Mouse (Mus musculus): ENCODE data around the gene Ell3. TPM values are rescaled to one million over a fixed set of nuclear protein-coding genes. Genes with fewer than 3 reads are reported as not detected.

The Ell3 gene
- polyA plus RNA-seq, 1 experiment from 2014 or later, result 2.7 TPM

GRCm38 (mm10) chr2:121443068-121443349 lies 1.1 kb downstream of the Ell3 start:
- ATAC-seq (replicated peaks; ENCODE audit: low FRiP score) (no peak), DNase-seq (ENCODE audit: low spot score) (no peak)
- H3K4me2 ChIP-seq (ENCODE audit: low read depth, low read length, severe bottlenecking), result peak overlapping the region; percentile 77; the same call in 1 of the 2 replicates
- H3K4me3 ChIP-seq (ENCODE audit: low read depth, low read length), result peak overlapping the region; percentile 32; the same call in 1 of the 2 replicates
- no peak overlapping the region for H3K27ac ChIP-seq (ENCODE audit: low read depth, low read length)
- no peak overlapping the region; the same call in 1 of the 2 replicates for H3K9ac ChIP-seq (ENCODE audit: low read length)
- 17% methylated on average over 8 of the region's 8 CpGs for WGBS
- H3K9me3 ChIP-seq (ENCODE audit: control insufficient read depth, low read length), result no peaks in the 10 kb centered on the region
- H3K27me3 ChIP-seq (ENCODE audit: control insufficient read depth, insufficient read depth, low read length), result peaks cover 9% of the 10 kb centered on the region
- H3K4me1 ChIP-seq (replicated peaks; ENCODE audit: control insufficient read depth, insufficient read depth, low read length), result peaks cover 15% of the 10 kb centered on the region
- peaks cover 3% of the 10 kb centered on the region; the same call in 1 of the 2 replicates for H3K36me3 ChIP-seq (ENCODE audit: control insufficient read depth, insufficient read depth, low read length)

GRCm38 (mm10) chr2:121442259-121443067 lies 1.6 kb downstream of the Ell3 start:
- WGBS, result 2% methylated on average over 30 of the region's 30 CpGs
- H3K9ac ChIP-seq (ENCODE audit: low read length), result peak overlapping the region; percentile 27
- peak overlapping the region; percentile 32 for H3K4me3 ChIP-seq (ENCODE audit: low read depth, low read length)
- H3K4me2 ChIP-seq (ENCODE audit: low read depth, low read length, severe bottlenecking), result peak overlapping the region; percentile 77
- no peaks in the 10 kb centered on the region for H3K9me3 ChIP-seq (ENCODE audit: control insufficient read depth, low read length)
- peaks cover 9% of the 10 kb centered on the region for H3K27me3 ChIP-seq (ENCODE audit: control insufficient read depth, insufficient read depth, low read length)
- no peak overlapping the region for H3K27ac ChIP-seq (ENCODE audit: low read depth, low read length)
- peaks cover 15% of the 10 kb centered on the region for H3K4me1 ChIP-seq (replicated peaks; ENCODE audit: control insufficient read depth, insufficient read depth, low read length)
- peaks cover 3% of the 10 kb centered on the region; the same call in 1 of the 2 replicates for H3K36me3 ChIP-seq (ENCODE audit: control insufficient read depth, insufficient read depth, low read length)
- DNase-seq (ENCODE audit: low spot score), result peak; percentile 79
- peak; percentile 78 for ATAC-seq (replicated peaks; ENCODE audit: low FRiP score)

GRCm38 (mm10) chr2:121441800-121442199 lies 2.3 kb downstream of the Ell3 start:
- DNase-seq (ENCODE audit: low spot score), result no peak
- no peak overlapping the region; the same call in 1 of the 2 replicates for H3K9ac ChIP-seq (ENCODE audit: low read length)
- no peaks in the 10 kb centered on the region for H3K9me3 ChIP-seq (ENCODE audit: control insufficient read depth, low read length)
- 8% methylated on average over 11 of the region's 11 CpGs for WGBS
- H3K4me3 ChIP-seq (ENCODE audit: low read depth, low read length), result peak overlapping the region; percentile 32
- no peak overlapping the region for H3K27ac ChIP-seq (ENCODE audit: low read depth, low read length)
- peaks cover 15% of the 10 kb centered on the region for H3K4me1 ChIP-seq (replicated peaks; ENCODE audit: control insufficient read depth, insufficient read depth, low read length)
- peaks cover 9% of the 10 kb centered on the region for H3K27me3 ChIP-seq (ENCODE audit: control insufficient read depth, insufficient read depth, low read length)
- ATAC-seq (replicated peaks; ENCODE audit: low FRiP score), result 0 out of 2 replicates have a peak, but pooled peaks have one; percentile 6
- H3K36me3 ChIP-seq (ENCODE audit: control insufficient read depth, insufficient read depth, low read length), result peaks cover 3% of the 10 kb centered on the region; the same call in 1 of the 2 replicates
- peak overlapping the region; percentile 77 for H3K4me2 ChIP-seq (ENCODE audit: low read depth, low read length, severe bottlenecking)

- peaks cover 15% of the 10 kb centered on the region for H3K4me1 ChIP-seq (replicated peaks; ENCODE audit: control insufficient read depth, insufficient read depth, low read length)
- DNase-seq (ENCODE audit: low spot score) (no peak), ATAC-seq (replicated peaks; ENCODE audit: low FRiP score) (no peak)
- H3K9ac ChIP-seq (ENCODE audit: low read length), result no peak overlapping the region
- no peak overlapping the region for H3K27ac ChIP-seq (ENCODE audit: low read depth, low read length)
- 59% methylated on average over 5 of the region's 5 CpGs for whole genome bisulfite sequencing
- H3K4me2 ChIP-seq (ENCODE audit: low read depth, low read length, severe bottlenecking), result no peak overlapping the region
- H3K9me3 ChIP-seq (ENCODE audit: control insufficient read depth, low read length), result no peaks in the 10 kb centered on the region
- H3K4me3 ChIP-seq (ENCODE audit: low read depth, low read length), result no peak overlapping the region
- H3K36me3 ChIP-seq (ENCODE audit: control insufficient read depth, insufficient read depth, low read length), result peaks cover 3% of the 10 kb centered on the region; the same call in 1 of the 2 replicates
- peaks cover 9% of the 10 kb centered on the region for H3K27me3 ChIP-seq (ENCODE audit: control insufficient read depth, insufficient read depth, low read length)
Measured at GRCm38 (mm10) chr2:121440834-121441605, 3.1 kb downstream of the Ell3 start.

DNA sequence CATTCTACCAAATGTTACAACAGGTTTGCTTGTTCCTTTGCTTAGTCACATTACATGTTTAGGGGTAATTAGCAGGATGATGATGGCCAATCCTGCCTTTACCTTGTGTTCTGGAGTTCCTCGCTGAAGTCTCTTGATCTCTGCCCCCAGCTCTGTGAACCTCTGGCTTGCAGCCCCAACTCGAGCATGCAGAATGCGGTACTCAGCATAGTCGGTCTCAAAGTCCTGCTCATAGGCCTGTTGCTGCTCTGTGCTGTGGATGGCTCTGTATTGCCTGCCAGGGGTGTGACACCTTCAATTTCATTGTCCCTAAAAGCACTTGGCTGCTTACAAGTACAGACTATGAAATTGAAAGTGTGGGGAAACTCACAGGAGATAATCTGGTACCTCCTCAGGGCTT lies 4.3 kb downstream of the Ell3 start:
- Histone ChIP-seq H3K27ac (ENCODE audit: low read depth, low read length) (no peak overlapping the region), H3K4me1 (replicated peaks; ENCODE audit: control insufficient read depth, insufficient read depth, low read length) (peaks cover 15% of the 10 kb centered on the region), H3K4me2 (ENCODE audit: low read depth, low read length, severe bottlenecking) (no peak overlapping the region), H3K9me3 (ENCODE audit: control insufficient read depth, low read length) (no peaks in the 10 kb centered on the region), H3K27me3 (ENCODE audit: control insufficient read depth, insufficient read depth, low read length) (peaks cover 9% of the 10 kb centered on the region), H3K36me3 (ENCODE audit: control insufficient read depth, insufficient read depth, low read length) (peaks cover 10% of the 10 kb centered on the region), H3K4me3 (ENCODE audit: low read depth, low read length) (no peak overlapping the region), H3K9ac (ENCODE audit: low read length) (no peak overlapping the region)
- no peak for DNase-seq (ENCODE audit: low spot score)
- WGBS, result 86% methylated on average over 4 of the region's 4 CpGs
- ATAC-seq (replicated peaks; ENCODE audit: low FRiP score), result no peak

- 100% methylated on average over 1 of the region's 1 CpGs for WGBS
- Histone ChIP-seq H3K9ac (ENCODE audit: low read length) (no peak overlapping the region), H3K36me3 (ENCODE audit: control insufficient read depth, insufficient read depth, low read length) (peaks cover 31% of the 10 kb centered on the region), H3K4me2 (ENCODE audit: low read depth, low read length, severe bottlenecking) (no peak overlapping the region), H3K4me3 (ENCODE audit: low read depth, low read length) (no peak overlapping the region), H3K27me3 (ENCODE audit: control insufficient read depth, insufficient read depth, low read length) (no peaks in the 10 kb centered on the region), H3K4me1 (replicated peaks; ENCODE audit: control insufficient read depth, insufficient read depth, low read length) (no peaks in the 10 kb centered on the region), H3K9me3 (ENCODE audit: control insufficient read depth, low read length) (no peaks in the 10 kb centered on the region), H3K27ac (ENCODE audit: low read depth, low read length) (no peak overlapping the region)
- no peak for ATAC-seq (replicated peaks; ENCODE audit: low FRiP score)
- no peak for DNase-seq (ENCODE audit: low spot score)
Measured at GRCm38 (mm10) chr2:121434854-121435253, 9.2 kb downstream of the Ell3 start.

GRCm38 (mm10) chr2:121425890-121426289 lies 18.2 kb downstream of the Ell3 start:
- Histone ChIP-seq H3K27ac (ENCODE audit: low read depth, low read length) (no peak overlapping the region), H3K36me3 (ENCODE audit: control insufficient read depth, insufficient read depth, low read length) (peaks cover 16% of the 10 kb centered on the region; the same call in 1 of the 2 replicates), H3K9me3 (ENCODE audit: control insufficient read depth, low read length) (no peaks in the 10 kb centered on the region), H3K4me3 (ENCODE audit: low read depth, low read length) (no peak overlapping the region), H3K4me1 (replicated peaks; ENCODE audit: control insufficient read depth, insufficient read depth, low read length) (no peaks in the 10 kb centered on the region), H3K9ac (ENCODE audit: low read length) (no peak overlapping the region), H3K27me3 (ENCODE audit: control insufficient read depth, insufficient read depth, low read length) (no peaks in the 10 kb centered on the region), H3K4me2 (ENCODE audit: low read depth, low read length, severe bottlenecking) (no peak overlapping the region)
- DNase-seq (ENCODE audit: low spot score) (no peak), ATAC-seq (replicated peaks; ENCODE audit: low FRiP score) (no peak)
- 94% methylated on average over 2 of the region's 2 CpGs for WGBS

- Histone ChIP-seq H3K36me3 (ENCODE audit: control insufficient read depth, insufficient read depth, low read length) (peaks cover 14% of the 10 kb centered on the region; the same call in 1 of the 2 replicates), H3K27ac (ENCODE audit: low read depth, low read length) (no peak overlapping the region), H3K4me3 (ENCODE audit: low read depth, low read length) (no peak overlapping the region), H3K27me3 (ENCODE audit: control insufficient read depth, insufficient read depth, low read length) (no peaks in the 10 kb centered on the region), H3K9ac (ENCODE audit: low read length) (no peak overlapping the region), H3K4me2 (ENCODE audit: low read depth, low read length, severe bottlenecking) (no peak overlapping the region), H3K4me1 (replicated peaks; ENCODE audit: control insufficient read depth, insufficient read depth, low read length) (no peaks in the 10 kb centered on the region), H3K9me3 (ENCODE audit: control insufficient read depth, low read length) (no peaks in the 10 kb centered on the region)
- ATAC-seq (replicated peaks; ENCODE audit: low FRiP score), result no peak
- WGBS, result 95% methylated on average over 2 of the region's 2 CpGs
- no peak for DNase-seq (ENCODE audit: low spot score)
Measured at GRCm38 (mm10) chr2:121423166-121423565, 20.9 kb downstream of the Ell3 start.

All from forebrain, embryonic 11.5 days (tissue).